Mouse (Mus musculus) liver, embryonic 14.5 days (tissue): Measurements from ENCODE around the gene Ccdc122. TPM values are rescaled to one million over a fixed set of nuclear protein-coding genes. Genes with fewer than 3 reads are reported as not detected.

Experiments used
- ATAC-seq: fragments of 200-750 bp; cut with Nextera tagmentation; 2 replicates; pipeline ENCODE4 v1.8.0; 2017; ENCODE audit warnings: moderate number of reproducible peaks, mild to moderate bottlenecking, moderate library complexity; ENCODE audit not compliant: insufficient read depth
- DNase-seq, 3 experiments: peaks; one replicate each; pipeline ENCODE4 v3.0.0-alpha.2; 2012 to 2013; ENCODE audit warnings: low read depth in 3 of 3, low spot score in 3 of 3
- H3K27ac ChIP-seq: fragments of 300-500 bp; sonication (generic); 2 replicates; pipeline ENCODE4 v1.5.1; 2014; ENCODE audit warnings: moderate library complexity, mild to moderate bottlenecking, control low read depth, inconsistent platforms
- H3K27me3 ChIP-seq: fragments of 300-500 bp; sonication (generic); 2 replicates; pipeline ENCODE4 v1.6.1; 2014; ENCODE audit warnings: mild to moderate bottlenecking, low read length, moderate library complexity; ENCODE audit not compliant: control insufficient read depth, insufficient read depth
- H3K36me3 ChIP-seq: fragments of 300-500 bp; sonication (generic); replicated peaks from 2 replicates; pipeline ENCODE4 v1.6.1; 2014; ENCODE audit warnings: low read depth; ENCODE audit not compliant: control insufficient read depth, insufficient read depth
- H3K4me1 ChIP-seq, 2 experiments: fragments of 200-500 bp in 1 of 2; fragments of 300-500 bp in 1 of 2; sonication (generic) in 1 of 2; replicated peaks; 2 replicates each; pipeline ENCODE4 v1.6.1; 2012 to 2014; ENCODE audit warnings: antibody characterized with exemption in 1 of 2, inconsistent platforms in 1 of 2, low read length in 1 of 2; ENCODE audit not compliant: control insufficient read depth in 2 of 2, insufficient read depth in 2 of 2
- H3K4me2 ChIP-seq: fragments of 300-500 bp; sonication (generic); 2 replicates; pipeline ENCODE4 v1.6.1; 2014; ENCODE audit warnings: low read depth, mild to moderate bottlenecking, control low read depth, moderate library complexity
- H3K4me3 ChIP-seq, 2 experiments: fragments of 200-500 bp in 1 of 2; fragments of 300-500 bp in 1 of 2; sonication (generic) in 1 of 2; 2 replicates each; pipeline ENCODE4 v1.5.1; 2012 to 2014; ENCODE audit warnings: low read depth in 2 of 2, low read length in 2 of 2, mild to moderate bottlenecking in 2 of 2, control low read depth in 1 of 2, inconsistent platforms in 1 of 2, moderate library complexity in 1 of 2; ENCODE audit not compliant: insufficient read depth in 1 of 2
- H3K9ac ChIP-seq: fragments of 300-500 bp; sonication (generic); replicated peaks from 2 replicates; pipeline ENCODE4 v1.6.1; 2014; ENCODE audit warnings: mild to moderate bottlenecking, control low read depth, moderate library complexity
- H3K9me3 ChIP-seq: fragments of 300-500 bp; sonication (generic); 2 replicates; pipeline ENCODE4 v1.6.1; 2016; ENCODE audit warnings: low read length, mixed read lengths; ENCODE audit not compliant: control insufficient read depth
- CTCF ChIP-seq: IDR thresholded peaks from 2 replicates; pipeline ENCODE4 v1.5.1; 2016; ENCODE audit warnings: antibody characterized with exemption, low read depth, control low read depth
- EP300 ChIP-seq: IDR thresholded peaks from 2 replicates; pipeline ENCODE4 v1.6.1; 2016; ENCODE audit warnings: antibody characterized with exemption, low read depth
- WGBS: fragments of 180-500 bp; shearing (Covaris S2); extraction: QIAGEN DNeasy Blood & Tissue Kit; methylation state at CpG from one replicate; pipeline ENCODE4 v1.1.7; 2014; ENCODE audit not compliant: insufficient replicate concordance; 5-methylcytosine and 5-hydroxymethylcytosine counted together
- polyA plus RNA-seq, 2 experiments: library from polyadenylated mRNA; depleted of rRNA in 1 of 2; stranded (reverse) in 1 of 2; unstranded in 1 of 2; fragments of >200 nt; fragmentation: Nextera tagmentation in 1 of 2; extraction: Ambion mirVana in 1 of 2; gene quantifications; 2 replicates each; pipeline versions ENCODE4 v1.2.1 to v1.2.3; 2012 to 2014

Ccdc122 gene
- polyA plus RNA-seq, 2 experiments = 0.75 to 1.8 TPM

- Histone ChIP-seq H3K4me2 (no peak overlapping the region), H3K4me3 (no peak overlapping the region), H3K9me3 (no peaks in the 10 kb centered on the region), H3K36me3 (no peaks in the 10 kb centered on the region), H3K27me3 (no peaks in the 10 kb centered on the region), H3K9ac (no peak overlapping the region), H3K27ac (no peak overlapping the region), H3K4me1 (no peaks in the 10 kb centered on the region)
- no peak for DNase-seq
- WGBS = 31% methylated on average over 4 of the region's 4 CpGs
- no peak for ATAC-seq
- no peak for TF ChIP-seq CTCF
- no peak for TF ChIP-seq EP300
Measured at GRCm38 (mm10) chr14:77145103-77145502, 108.5 kb downstream of the Ccdc122 start.

DNA sequence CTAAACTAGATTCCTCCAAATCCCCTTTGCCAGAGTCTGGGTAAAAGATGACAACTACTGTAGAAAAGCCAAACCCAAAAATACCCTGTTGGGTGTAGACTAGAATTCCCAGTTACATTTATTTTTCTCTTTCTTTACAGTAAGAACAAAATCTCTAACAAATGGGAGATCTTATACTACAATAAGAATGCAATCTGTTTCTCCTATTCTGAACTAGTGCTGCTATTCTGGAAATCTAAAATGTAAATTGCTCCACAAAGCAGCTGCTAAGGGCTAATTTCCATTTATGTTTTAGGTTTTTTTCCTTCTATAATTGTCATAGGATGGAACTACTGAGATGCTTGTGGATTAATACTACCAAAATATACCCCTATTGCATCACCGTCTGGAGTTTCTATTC is 111.1 kb downstream of the Ccdc122 start:
- ATAC-seq (no peak), DNase-seq (no peak)
- TF ChIP-seq EP300 (no peak), CTCF (no peak)
- H3K27ac ChIP-seq = no peak overlapping the region
- H3K27me3 ChIP-seq = no peaks in the 10 kb centered on the region
- no peaks in the 10 kb centered on the region for H3K36me3 ChIP-seq
- H3K4me3 ChIP-seq = no peak overlapping the region
- H3K4me1 ChIP-seq = no peaks in the 10 kb centered on the region
- WGBS = 86% methylated on average over 1 of the region's 1 CpGs
- H3K4me2 ChIP-seq = no peak overlapping the region
- no peak overlapping the region for H3K9ac ChIP-seq
- H3K9me3 ChIP-seq = no peaks in the 10 kb centered on the region

DNA sequence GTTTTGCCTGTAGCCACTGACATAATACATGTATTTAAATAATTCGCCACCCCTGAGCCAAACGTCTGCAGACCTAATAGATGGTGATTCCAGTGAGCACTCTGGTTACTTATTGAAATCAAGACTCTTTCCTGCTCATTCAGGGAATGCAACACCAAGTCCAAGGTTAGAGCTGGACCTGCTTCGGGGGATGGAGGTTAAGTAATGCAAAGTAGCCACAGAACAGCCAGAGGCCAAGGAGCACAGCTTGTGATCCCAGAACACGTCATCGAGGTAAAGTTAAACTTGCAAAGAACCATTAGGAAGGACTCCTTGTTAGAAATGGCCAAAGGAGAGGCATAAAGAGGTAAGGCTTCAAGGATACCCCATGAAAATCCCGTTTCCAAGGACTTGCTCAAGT is 114.0 kb downstream of the Ccdc122 start:
- no peak for ATAC-seq
- H3K4me3 ChIP-seq = no peak overlapping the region
- no peaks in the 10 kb centered on the region for H3K36me3 ChIP-seq
- H3K9me3 ChIP-seq = no peaks in the 10 kb centered on the region
- no peak for DNase-seq
- H3K27me3 ChIP-seq = peaks cover 3% of the 10 kb centered on the region
- H3K9ac ChIP-seq = no peak overlapping the region
- TF ChIP-seq CTCF = no peak
- no peak for TF ChIP-seq EP300
- H3K4me2 ChIP-seq = no peak overlapping the region
- no peaks in the 10 kb centered on the region for H3K4me1 ChIP-seq
- WGBS = 60% methylated on average over 6 of the region's 6 CpGs
- no peak overlapping the region for H3K27ac ChIP-seq

GRCm38 (mm10) chr14:77151431-77151830 is 114.9 kb downstream of the Ccdc122 start:
- Histone ChIP-seq H3K27ac (no peak overlapping the region), H3K4me2 (no peak overlapping the region), H3K27me3 (peaks cover 12% of the 10 kb centered on the region), H3K9ac (no peak overlapping the region), H3K9me3 (no peaks in the 10 kb centered on the region), H3K4me3 (no peak overlapping the region), H3K36me3 (no peaks in the 10 kb centered on the region), H3K4me1 (no peaks in the 10 kb centered on the region)
- DNase-seq = no peak
- WGBS = 72% methylated on average over 7 of the region's 7 CpGs
- no peak for ATAC-seq
- TF ChIP-seq CTCF (no peak), EP300 (no peak)

GRCm38 (mm10) chr14:77156222-77156910 is 119.8 kb downstream of the Ccdc122 start, which contains the start of gene Enox1:
TSS of gene Enox1 (plus strand) at chr14:77156763.
- peaks cover 29% of the 10 kb centered on the region for H3K27me3 ChIP-seq
- TF ChIP-seq CTCF (no peak), EP300 (no peak)
- H3K4me1 ChIP-seq = no peaks in the 10 kb centered on the region
- ATAC-seq = no peak
- H3K4me2 ChIP-seq = peak within 1 kb of the TSS; percentile 61
- no peaks in the 10 kb centered on the region for H3K9me3 ChIP-seq
- H3K27ac ChIP-seq = no peak within 1 kb of the TSS
- DNase-seq = no peak
- H3K4me3 ChIP-seq = peak within 1 kb of the TSS; percentile 13 to 49
- no peak within 1 kb of the TSS for H3K9ac ChIP-seq
- no peaks in the 10 kb centered on the region for H3K36me3 ChIP-seq
- under 1% methylated on average over 72 of the region's 73 CpGs for WGBS
